Mouse (Mus musculus) liver, adult 2 months (tissue): ENCODE measurements at regions not wholly inside any gene's neighbourhood (a gene's known extent, or its start where the extent isn't known, plus 50 kb on each side); places are given as distances from the start of the nearest gene placed in this dataset.

Experiments
- CTCF ChIP-seq: fragments of 200-500 bp; IDR thresholded peaks from 2 replicates; pipeline ENCODE4 v1.5.1; 2011; ENCODE audit warnings: low read depth, low read length, control low read depth
- POLR2A ChIP-seq: fragments of 200-500 bp; IDR thresholded peaks from 2 replicates; pipeline ENCODE4 v1.6.1; 2011; ENCODE audit warnings: low read length, control low read depth; ENCODE audit not compliant: insufficient read depth; ENCODE audit errors: extremely low read depth

DNA sequence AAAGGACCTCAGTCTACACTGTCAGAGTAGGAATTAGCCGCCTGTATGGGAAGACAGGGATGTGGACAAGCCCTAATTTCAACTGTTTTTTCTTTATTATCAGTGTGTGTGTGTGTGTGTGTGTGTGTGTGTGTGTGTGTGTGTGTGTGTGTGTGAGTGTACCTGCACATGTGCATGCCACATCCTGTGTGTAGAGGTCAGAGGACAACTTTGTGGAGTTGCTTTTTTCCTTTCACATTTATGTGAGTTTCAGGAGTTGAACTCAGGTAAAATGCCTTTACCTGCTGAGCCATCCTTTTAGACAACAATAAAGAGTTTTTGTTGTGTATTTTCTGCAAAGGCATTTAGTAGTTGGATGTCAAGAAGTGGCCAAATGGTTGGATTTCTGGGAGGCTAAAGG lies 2606.8 kb downstream of the Gm37988 start:
- TF ChIP-seq CTCF: no peak
- TF ChIP-seq POLR2A: no peak
